Mouse (Mus musculus): ENCODE data around the gene Pdlim5.
"Not testable (repeated sequence)": the region's sequence is repeated elsewhere in the genome, so short reads cannot be mapped to it uniquely, and the experiment has no call there.

Gene Pdlim5

DNA sequence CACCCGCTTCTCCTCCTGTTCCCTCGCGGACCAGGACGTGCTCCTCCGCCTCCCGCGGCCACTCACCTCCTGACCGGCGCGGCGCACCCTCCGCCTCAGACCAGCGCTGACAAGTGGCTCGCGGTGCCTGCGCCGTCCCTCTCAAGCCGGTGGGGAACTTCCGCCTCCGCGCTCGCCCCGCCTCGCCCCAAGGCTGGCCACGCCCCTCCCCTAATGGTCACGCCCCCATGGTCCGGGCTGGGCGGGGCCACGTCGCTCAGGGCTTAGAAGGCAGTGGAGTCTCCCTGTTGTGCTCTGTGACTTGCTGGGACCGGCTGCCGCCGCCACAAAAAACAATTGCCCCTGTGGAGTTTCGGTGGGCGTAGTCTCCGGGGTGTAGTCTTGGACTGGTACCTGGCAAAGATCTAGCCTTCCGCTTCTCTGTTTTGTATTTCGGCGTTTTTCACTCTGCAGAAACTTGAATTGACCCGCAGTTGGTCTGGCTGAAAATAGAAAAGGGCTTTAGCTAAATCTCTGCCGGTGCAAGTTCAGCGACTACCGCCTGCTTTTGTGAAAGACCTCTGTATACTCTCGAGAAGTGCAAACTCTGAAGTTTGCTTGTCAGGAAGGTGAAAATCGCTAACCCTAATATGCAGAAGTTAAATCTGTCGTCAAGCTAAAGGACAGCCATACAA is at the start of gene Pdlim5:
Gene Pdlim5, minus strand, starts transcription at position 177 of the 674 bp plus-strand sequence.
- DNase-seq (ENCODE audit: low read depth, low spot score): peak; percentile 82

DNA sequence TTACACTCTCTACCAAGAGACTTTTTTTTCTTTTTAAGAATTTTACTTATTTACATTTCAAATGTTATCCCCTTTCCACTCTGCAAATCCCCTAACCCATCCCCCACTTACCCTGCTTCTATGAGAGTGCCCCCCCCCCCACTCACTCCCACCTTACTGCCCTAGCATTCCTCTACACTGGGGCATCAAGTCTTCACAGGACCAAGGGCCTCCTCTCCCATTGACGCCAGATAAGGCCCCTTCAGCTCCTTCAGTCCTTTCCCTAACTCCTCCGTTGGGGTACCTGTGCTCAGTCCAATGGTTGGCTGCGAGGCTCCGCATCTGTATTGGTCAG is 48.2 kb upstream of the Pdlim5 start:
- no peak for DNase-seq (ENCODE audit: low read depth, low spot score)

DNA sequence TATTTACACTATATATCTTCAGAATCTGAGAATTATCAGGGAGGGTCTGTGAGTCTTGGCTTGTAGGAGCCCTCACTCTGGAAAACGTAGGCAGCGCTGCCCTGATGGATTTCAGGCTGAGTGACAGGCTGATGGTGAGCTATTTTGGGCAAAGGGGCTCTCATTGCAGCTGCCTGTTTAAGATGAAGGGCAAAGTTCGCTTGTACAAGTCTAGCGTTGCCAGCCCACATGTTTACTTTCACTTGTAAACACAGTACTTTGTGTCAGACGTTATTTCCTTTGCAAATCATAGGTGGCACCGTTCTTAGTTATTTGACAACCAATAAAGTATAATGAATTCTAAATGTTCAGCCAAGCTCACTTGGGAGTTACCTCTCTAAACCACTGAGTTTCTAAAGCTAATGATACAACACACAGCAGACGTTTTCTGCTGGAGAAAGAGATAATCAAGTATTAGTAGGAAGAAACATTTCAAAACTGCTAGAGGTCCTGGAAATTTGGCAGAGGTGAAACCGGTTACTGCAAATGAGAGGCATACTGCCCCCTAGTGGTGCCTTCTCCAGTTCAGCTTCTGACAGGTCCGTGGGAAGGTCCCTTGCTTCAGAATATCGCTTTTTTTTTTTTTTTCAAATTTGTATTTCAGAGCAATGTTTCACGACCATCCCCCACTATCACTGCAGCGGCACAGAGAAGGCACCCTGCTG is 47.7 kb upstream of the Pdlim5 start:
- DNase-seq (ENCODE audit: low read depth, low spot score): peak; percentile 31

DNA sequence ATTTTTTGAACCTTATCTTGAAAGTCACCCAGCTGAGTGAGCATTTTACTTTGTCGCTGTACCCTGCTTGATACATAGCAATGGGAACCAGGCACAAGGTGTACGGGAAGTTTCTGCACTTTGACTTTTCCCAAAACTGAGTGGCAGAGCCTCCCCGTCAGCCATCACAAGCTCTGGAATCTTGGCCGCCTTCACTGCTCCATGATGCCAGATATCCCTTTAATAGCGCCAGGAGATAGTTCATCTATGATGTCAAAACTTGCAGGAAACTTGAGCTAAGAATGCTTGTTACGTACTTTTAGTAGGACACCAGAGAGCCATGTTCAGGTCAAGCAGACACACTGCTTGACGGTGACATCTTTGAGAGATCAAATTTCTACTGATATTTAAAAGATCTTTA is 46.7 kb upstream of the Pdlim5 start:
- DNase-seq (ENCODE audit: low read depth, low spot score): no peak

DNA sequence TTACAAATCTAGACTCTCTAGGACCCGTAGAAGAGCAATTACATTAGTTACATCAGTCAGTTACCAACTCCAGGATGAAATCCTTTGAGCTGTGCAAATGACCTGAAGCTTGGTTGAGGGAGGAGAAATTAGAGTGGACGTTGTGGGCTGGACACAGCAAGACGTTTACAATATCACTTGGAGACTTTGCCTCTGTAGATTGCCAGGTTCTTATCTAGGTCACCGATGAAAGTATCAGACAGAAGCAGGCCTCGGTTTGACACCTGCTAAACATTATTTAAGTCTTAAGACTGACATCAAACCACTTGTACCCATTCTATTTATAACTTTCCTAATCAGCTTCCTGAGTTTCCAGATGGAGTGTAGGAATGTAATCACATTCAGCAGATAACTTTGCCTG is 45.6 kb upstream of the Pdlim5 start:
- DNase-seq (ENCODE audit: low read depth, low spot score): no peak

DNA sequence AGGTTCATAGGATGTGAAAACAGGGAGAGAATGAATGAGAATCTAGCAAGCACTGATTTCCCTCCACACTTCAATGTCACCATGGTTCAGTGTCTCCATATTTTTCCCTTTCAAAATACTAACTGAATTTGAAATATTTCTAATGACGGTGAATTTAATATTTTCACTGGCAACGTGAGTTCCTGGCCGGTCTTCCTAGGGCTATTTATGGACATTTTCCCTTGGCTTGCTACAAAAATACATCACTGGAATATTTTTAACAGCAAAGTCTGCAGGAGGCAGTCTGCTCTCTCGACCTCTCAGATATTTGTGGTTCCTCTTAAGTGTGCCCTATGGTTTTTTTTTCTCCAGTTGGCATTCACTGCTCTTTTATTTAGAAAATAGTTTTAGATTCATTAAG is 44.7 kb upstream of the Pdlim5 start:
- DNase-seq (ENCODE audit: low read depth, low spot score): no peak

DNA sequence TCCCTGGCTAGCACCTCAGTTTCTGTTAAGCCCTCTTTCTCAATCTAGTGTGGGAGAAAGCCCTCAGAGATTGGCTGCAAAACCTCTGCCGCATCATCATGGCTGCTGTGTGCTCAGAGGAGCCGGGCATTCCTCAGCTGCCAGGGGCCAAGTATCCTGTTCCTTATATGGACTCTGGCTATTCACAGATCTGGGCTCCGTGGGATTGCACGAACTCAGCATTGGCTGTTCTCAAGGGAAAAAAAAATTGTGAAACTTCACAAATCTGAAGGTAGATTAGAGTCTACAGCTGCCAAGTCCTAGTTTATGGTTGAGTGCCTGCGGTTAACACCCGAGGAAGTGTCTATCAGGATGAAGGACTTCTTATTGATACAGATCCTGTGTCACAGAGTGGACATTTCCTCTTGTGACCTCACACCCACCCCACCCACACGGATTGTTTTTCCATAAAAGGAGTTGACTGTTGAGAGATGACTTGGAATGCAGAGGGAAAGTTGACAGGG is 44.1 kb upstream of the Pdlim5 start:
- DNase-seq (ENCODE audit: low read depth, low spot score): no peak

DNA sequence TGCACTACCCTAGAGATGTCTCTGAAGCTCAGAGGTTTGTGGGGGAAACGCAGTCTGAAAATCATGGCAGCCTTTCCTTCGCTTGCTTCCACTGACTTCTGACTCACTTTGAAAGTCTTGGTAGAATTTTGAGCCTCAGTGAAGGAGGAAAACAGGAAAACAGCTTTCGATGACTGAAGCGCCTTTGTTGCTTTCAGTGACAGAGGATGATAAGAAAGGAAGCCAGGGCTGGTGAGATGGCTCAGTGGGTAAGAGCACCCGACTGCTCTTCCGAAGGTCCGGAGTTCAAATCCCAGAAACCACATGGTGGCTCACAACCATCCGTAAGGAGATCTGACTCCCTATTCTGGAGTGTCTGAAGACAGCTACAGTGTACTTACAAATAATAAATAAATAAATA is 43.1 kb upstream of the Pdlim5 start:
- DNase-seq (ENCODE audit: low read depth, low spot score): not testable (repeated sequence)

DNA sequence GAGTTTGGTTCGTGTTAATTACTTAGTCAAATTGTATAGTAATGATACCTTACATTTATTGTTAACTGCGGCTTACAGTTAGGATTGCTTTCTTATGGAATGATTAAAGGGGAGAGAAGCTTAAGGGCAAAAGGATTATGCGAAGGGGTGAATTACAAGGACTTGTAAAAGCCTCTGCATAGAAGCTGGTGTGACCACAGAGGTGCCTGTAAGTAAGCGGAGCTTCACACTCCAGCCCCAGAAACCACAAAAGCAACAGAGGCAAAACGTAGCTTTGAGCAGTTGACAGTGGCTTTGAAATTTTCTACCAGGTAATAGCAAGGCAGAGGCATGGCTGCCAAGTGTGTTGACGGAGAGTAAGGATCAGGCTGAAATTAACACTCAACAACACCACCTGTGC is 41.3 kb upstream of the Pdlim5 start:
- DNase-seq (ENCODE audit: low read depth, low spot score): no peak

DNA sequence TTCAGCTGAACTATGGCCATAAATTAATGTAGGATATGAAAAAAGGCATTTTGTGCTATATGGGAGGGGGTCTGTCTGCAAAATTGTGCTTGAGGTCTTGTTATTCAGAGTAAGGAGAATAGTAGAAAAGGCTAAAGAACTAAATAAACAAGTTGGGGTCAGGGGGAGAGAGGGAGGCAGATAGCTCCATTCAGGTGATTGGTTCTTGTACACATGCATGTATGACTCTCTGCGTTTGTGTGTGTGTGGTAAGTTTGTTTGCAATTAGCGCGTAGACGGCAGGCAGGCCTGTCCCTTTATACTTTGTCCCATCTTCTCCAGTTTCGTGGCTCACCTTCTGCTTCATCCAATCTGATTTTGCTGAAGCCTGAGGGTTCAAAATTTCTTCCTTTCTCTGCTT is 40.7 kb upstream of the Pdlim5 start:
- DNase-seq (ENCODE audit: low read depth, low spot score): no peak

DNA sequence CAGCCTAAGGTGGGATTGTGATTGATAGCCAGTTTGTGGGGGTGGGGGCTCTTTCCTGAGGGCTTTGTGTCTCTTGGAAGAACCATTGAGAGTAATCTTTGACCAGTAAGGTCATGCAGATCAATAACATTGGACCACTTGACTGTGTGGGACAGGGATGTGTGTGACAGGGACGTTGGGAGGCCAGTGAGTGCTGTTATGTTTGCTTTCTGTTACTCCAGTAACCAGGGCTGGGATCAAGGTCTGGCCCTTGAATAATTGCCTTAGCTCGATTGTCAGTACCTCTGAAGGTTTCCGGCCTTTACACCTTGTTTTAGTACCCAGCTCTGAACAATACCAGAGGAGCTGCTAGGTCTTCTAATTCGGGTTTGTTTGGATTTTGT is 39.3 kb upstream of the Pdlim5 start:
- DNase-seq (ENCODE audit: low read depth, low spot score): no peak

DNA sequence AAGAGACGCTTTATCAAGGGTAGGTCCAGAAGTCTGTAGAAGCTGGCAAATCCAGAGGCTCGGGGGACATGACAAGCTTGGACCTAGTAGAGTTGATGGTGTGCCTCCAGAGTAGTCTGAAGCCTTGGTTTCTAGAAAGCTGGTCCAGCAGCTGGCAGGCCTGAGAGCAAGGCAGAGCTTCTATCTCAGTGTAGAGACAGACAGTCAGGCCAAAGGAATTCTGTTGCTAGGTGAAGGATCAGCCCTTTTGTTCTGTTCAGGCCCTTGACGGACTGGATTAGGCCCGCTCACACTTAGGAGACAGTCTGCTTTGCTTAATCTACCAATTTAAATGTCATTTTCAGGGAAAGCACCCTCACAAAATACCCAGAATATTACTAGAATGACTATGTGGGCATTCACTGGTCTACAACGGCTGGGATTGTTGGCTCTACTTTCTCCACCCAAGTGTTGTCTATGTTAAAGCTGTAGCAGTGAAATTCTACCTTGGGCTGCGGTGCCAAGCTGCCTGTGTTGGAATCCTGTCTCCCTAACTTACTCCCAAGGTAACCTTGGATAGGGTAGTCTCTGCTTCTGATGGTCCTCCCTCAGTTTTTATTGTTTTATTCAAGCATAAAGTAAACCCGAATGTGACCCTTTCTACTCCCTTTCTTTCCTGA is 38.8 kb upstream of the Pdlim5 start:
- DNase-seq (ENCODE audit: low read depth, low spot score): no peak

DNA sequence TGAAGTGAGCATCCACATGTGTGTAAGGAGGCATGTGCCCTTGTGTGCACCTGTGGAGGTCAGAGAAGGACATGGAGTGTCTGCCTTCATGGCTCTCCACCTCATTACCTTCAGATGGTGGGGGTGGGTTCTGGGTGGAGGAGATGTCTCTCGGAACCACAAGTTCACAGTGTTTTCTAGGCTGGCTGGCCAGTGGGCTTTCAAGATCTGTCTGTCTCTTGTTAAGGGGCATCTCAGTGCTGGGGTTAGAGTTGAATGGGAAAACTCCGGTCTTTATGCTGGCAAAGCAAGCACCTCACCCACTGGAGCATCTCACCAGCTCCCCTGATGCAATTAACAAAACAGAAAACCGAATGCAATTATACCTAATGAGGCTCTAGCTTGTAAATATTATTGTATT is 36.0 kb upstream of the Pdlim5 start:
- no peak for DNase-seq (ENCODE audit: low read depth, low spot score)

DNA sequence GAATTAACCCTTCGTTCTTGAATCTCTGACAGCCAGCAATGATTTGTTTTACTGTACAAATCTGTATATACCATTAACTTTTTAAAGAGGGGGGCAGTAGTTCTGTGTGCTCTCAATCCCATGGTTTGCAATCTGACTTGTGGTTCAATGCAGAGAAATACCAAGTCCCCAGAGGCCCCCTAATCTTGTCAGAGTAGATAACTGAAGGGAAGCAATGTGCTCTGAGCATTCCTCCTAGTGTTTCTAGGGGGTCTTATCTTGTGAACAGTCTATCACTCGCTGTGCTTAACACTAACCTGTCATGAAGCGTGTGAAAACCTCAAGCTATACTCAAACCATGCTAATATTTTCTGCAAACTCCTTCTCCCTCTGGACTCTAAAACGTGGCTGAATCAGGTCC is 34.6 kb upstream of the Pdlim5 start:
- no peak for DNase-seq (ENCODE audit: low read depth, low spot score)

DNA sequence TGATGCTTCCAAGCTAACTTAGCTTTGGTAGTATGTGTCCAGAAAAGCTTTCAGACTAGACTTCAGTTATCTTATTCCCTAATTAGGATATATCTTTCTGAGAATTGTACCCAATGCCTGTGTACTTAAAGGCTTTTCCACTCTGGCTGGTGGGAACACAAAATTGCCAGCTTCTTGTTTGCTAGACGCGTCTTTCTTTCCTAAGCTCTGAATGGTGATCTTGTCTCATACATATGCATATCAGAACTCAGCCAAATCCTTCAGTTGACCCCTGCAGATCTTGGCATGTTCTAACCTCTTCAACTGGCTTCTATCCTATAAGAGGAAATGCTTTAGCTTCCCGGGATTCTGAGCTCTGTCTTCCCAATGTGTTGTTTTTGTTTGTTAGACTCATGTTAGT is 31.3 kb upstream of the Pdlim5 start:
- no peak for DNase-seq (ENCODE audit: low read depth, low spot score)

DNA sequence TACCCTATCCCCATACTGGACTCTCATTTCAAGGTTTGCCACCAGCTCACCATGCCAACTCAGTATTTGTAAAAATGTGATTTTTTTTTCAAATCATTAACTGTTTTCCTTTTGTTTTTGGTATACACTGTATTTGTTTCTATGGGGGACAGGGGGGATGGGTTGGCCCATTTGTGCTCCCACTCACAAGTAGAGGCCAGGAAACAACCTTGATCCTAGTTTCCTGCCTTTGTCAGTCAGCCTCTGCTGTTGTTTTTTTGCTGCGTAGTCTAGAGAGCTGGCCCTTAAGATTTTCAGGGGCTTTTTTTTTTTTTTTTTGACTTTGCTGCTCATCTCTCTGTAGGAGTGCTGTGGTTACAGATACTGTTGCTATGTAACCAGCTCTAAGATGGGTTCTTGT is 28.6 kb upstream of the Pdlim5 start:
- no peak for DNase-seq (ENCODE audit: low read depth, low spot score)

DNA sequence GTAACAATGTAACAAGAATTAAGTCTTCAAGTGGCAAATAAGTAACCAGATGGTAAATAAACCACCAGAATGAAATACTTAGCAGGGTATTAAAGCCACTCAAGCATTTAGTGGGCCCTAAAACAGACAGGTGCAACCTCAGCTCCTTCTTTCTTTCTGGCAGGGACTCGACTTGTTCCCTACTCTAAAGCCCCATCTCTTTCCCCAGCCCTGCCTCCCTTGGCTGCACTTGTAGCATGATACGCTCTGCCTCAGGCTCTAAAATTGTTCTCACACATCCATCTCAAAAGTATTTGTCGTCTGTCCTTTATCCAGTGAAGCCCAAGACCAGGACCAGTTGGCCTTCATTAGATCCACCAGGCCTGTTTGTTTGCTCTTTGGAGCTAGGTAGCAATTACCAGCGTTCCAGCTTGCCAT is 28.0 kb upstream of the Pdlim5 start:
- DNase-seq (ENCODE audit: low read depth, low spot score): no peak

DNA sequence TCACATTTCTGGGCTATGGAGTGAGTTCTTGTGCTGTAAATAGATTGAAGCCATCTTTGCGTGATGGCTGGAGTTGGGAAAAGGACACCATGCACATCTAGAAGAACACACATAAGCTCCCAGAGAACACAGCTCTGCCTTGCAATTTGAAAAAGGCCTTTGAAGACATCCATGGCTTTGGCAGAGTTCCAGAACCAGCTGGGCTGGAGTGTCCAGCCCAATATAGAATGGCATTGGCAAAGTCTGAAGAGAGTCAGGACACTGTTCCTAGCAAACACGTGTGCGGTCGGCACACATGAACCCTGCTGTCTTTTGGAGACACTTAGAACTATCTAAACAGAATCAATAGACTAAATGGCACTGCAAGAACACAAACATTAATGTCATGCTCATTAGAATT is 26.7 kb upstream of the Pdlim5 start:
- no peak for DNase-seq (ENCODE audit: low read depth, low spot score)

DNA sequence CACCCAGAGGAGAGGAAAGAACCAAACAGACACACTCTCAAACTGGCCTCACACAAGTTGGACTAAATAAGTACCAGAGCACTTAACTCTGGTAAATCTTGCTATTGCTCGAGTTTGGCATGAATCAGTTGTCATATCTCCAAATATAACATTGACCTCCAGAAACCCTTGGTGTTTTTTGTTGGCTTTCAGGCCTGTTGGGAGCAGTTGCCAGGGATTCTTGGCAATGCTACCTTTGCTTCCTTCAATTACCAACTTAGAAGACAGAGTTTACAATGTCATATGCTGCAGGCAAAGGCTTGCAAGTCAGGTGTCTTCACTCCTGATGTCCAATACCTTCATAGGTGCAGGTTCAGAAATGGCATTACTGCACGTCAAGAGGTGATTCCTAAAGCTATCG is 26.0 kb upstream of the Pdlim5 start:
- no peak for DNase-seq (ENCODE audit: low read depth, low spot score)

DNA sequence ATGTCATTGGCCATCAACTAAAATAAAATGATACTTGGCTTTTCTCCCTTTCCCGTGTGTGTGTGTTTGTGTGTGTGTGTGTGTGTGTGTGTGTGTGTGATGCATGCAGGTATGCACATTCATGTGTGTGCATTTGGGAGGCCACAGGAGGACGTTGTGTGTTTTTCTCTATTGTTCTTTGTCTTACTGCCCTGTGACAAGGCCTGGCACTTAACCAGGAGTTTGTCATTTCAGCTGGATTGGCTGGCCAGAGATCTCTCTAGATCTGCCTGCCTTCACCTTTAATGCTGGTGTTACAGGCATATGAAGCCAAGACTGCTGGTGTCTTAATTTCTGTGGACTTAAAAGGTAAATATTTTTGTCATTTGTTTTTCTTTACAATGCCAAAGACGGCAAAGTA is 22.5 kb upstream of the Pdlim5 start:
- DNase-seq (ENCODE audit: low read depth, low spot score): no peak

DNA sequence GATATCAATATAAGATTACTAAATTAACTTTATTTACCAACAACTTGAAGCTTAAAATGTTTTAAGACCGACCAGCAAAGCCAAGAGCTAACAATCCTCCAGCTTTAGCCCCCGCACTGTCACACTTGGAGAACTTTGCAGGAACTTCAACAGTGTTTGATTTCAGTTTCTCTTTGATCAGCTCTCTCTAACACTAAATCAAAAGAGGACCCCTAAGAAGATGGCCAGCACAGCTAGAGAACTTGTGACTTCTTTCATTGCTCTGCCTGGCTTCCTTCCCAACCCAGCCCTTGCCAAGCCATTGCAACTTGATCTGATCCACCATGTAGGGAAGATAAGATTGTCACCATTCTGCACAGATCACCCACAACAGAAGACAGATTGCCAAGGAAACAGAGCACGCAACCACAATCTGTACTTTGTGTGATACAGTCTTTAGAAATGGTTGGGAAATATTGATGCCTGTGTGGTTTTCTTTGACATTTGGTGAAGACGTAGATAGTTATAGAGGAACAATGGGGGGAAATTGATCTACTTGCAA is 17.9 kb upstream of the Pdlim5 start:
- no peak for DNase-seq (ENCODE audit: low read depth, low spot score)

DNA sequence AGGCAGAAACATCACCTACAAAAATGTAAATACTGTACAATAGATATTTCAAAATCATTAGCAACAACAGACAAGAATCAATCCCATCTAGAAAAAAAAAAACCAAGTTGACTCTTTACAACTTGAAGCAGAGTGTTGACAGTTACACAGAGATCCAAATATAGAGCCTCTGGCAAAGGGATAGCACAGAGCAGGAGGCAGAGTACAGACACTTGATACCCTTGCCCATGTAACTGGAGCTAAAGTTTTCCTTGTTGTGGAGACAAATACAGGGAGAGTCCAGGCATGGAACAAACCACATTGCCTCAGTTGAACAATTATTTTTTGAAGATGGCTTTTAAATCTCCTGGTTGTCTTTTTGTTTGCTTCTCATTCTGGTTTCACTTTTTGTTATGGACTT is 15.4 kb upstream of the Pdlim5 start:
- DNase-seq (ENCODE audit: low read depth, low spot score): no peak
